Mouse (Mus musculus): Measurements from ENCODE around the gene Dixdc1. TPM values are rescaled to one million over a fixed set of nuclear protein-coding genes. Genes with fewer than 3 reads are reported as not detected.

The Dixdc1 gene
- polyA plus RNA-seq, 1 experiment from 2014 or later = 7.5 TPM

DNA sequence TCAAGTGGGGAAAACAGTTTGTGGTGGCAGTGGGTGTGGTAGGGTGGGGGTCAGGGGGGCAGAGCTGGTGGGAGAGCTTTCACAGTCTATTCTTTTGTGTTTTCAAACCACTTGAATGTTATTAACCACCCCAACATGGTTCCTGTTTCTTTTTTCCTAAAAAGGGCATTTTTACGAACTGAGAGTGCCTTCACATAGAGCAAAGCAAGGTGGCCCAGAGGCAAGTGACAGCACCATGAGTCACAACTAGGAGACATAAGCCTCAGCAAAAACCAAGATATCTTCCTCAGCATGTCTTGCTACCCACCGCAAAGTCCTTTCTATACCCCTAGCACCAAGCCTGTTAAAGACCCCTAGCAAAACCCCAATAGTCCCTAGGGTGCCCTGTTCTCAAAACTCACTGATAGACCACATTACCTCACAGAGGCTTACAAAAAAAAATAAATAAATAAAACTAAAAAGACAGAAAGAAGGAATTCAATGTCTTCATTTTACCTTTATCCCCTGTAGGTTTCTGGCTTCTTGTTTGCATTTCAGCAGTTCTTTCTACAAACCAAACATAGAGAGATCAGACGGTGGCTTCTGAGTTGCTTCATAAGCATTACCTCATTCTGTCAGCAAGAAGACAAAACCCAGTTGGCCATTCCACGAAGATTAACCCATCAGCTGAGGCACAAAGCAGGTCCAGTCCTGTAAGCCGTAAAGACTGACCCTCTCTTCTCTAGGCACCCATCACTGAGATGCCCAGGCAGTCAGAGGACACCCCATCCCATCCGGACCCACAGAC lies 52.3 kb downstream of the Dixdc1 start:
- no peak overlapping the region for H3K27ac ChIP-seq

GRCm38 (mm10) chr9:50681727-50682126 lies 57.6 kb downstream of the Dixdc1 start:
- Histone ChIP-seq H3K4me2 (ENCODE audit: low read length) (no peak overlapping the region), H3K27me3 (ENCODE audit: insufficient read depth, low read length) (no peaks in the 10 kb centered on the region), H3K4me3 (replicated peaks; ENCODE audit: low read depth, low read length) (no peak overlapping the region), H3K9me3 (replicated peaks; ENCODE audit: low read length) (no peaks in the 10 kb centered on the region), H3K27ac (no peak overlapping the region), H3K9ac (ENCODE audit: low read depth, low read length) (no peak overlapping the region), H3K4me1 (replicated peaks; ENCODE audit: insufficient read depth, low read length) (no peaks in the 10 kb centered on the region), H3K36me3 (ENCODE audit: insufficient read depth, low read length) (0 out of 2 replicates have a peak, but pooled peaks cover 2% of the 10 kb centered on the region)
- DNase-seq (ENCODE audit: low spot score) (no peak), ATAC-seq (replicated peaks; ENCODE audit: low FRiP score, low read depth) (no peak)
- WGBS = 79% methylated on average over 7 of the region's 7 CpGs
- no peak for TF ChIP-seq CTCF (IDR thresholded peaks at IDR 0.05; ENCODE audit: low read depth)

More for the DNA sequence above, 52.3 kb downstream of the Dixdc1 start:
- H3K4me2 ChIP-seq (ENCODE audit: low read length) = no peak overlapping the region
- no peaks in the 10 kb centered on the region for H3K4me1 ChIP-seq (replicated peaks; ENCODE audit: insufficient read depth, low read length)
- H3K27me3 ChIP-seq (ENCODE audit: insufficient read depth, low read length) = no peaks in the 10 kb centered on the region
- ATAC-seq (replicated peaks; ENCODE audit: low FRiP score, low read depth) (no peak), DNase-seq (ENCODE audit: low spot score) (no peak)
- WGBS = 81% methylated on average over 6 of the region's 6 CpGs
- H3K4me3 ChIP-seq (replicated peaks; ENCODE audit: low read depth, low read length) = no peak overlapping the region
- no peak overlapping the region for H3K9ac ChIP-seq (ENCODE audit: low read depth, low read length)
- TF ChIP-seq CTCF (IDR thresholded peaks at IDR 0.05; ENCODE audit: low read depth) = no peak
- H3K36me3 ChIP-seq (ENCODE audit: insufficient read depth, low read length) = 0 out of 2 replicates have a peak, but pooled peaks cover 3% of the 10 kb centered on the region
- no peaks in the 10 kb centered on the region for H3K9me3 ChIP-seq (replicated peaks; ENCODE audit: low read length)

DNA sequence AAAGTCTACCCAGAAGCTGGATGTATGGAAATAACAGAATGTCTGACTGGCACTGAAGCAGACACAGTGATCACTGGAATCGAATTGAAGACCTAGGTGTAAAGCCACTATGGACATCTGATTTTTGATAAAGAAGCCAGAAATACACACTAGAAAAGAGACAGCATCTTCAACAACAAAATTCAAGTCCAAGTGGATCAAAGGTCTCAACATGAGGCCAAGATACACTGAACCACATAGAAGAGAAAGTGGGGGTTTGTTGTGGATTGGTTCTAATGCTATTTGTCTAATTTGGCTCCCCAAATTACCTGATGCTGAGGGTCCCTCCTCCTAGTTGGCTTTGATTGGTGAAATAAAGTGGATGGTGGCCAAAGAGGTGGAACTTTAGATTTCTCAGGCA lies 59.9 kb downstream of the Dixdc1 start:
- ATAC-seq (replicated peaks; ENCODE audit: low FRiP score, low read depth) (no peak), DNase-seq (ENCODE audit: low spot score) (no peak)
- Histone ChIP-seq H3K27ac (no peak overlapping the region), H3K4me1 (replicated peaks; ENCODE audit: insufficient read depth, low read length) (no peaks in the 10 kb centered on the region), H3K36me3 (ENCODE audit: insufficient read depth, low read length) (0 out of 2 replicates have a peak, but pooled peaks cover 2% of the 10 kb centered on the region), H3K4me3 (replicated peaks; ENCODE audit: low read depth, low read length) (no peak overlapping the region), H3K27me3 (ENCODE audit: insufficient read depth, low read length) (no peaks in the 10 kb centered on the region), H3K9ac (ENCODE audit: low read depth, low read length) (no peak overlapping the region), H3K9me3 (replicated peaks; ENCODE audit: low read length) (no peaks in the 10 kb centered on the region), H3K4me2 (ENCODE audit: low read length) (no peak overlapping the region)
- no peak for TF ChIP-seq CTCF (IDR thresholded peaks at IDR 0.05; ENCODE audit: low read depth)
- 82% methylated on average over 1 of the region's 1 CpGs for WGBS

DNA sequence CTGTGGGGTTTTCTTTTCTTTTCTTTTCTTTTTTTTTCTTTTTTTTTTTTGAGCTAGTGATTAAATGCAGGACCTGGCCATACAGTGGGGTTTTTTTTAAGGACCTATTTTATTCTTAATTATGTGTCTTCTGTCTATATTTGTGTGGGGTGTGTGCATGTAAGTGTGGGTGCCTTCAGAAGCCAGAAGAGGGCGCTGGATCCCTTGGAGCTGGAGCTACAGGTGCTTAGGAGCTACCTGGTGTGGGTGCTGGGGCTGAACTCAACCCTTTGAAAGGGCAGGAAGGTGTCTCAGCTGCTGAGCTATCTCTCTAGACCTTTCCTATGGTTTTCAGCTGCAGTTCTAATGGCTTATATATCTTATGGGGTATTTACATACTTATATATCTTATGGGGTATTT lies 64.5 kb downstream of the Dixdc1 start:
- no peaks in the 10 kb centered on the region for H3K27me3 ChIP-seq (ENCODE audit: insufficient read depth, low read length)
- no peak overlapping the region for H3K27ac ChIP-seq
- no peaks in the 10 kb centered on the region for H3K4me1 ChIP-seq (replicated peaks; ENCODE audit: insufficient read depth, low read length)
- 28% methylated on average over 1 of the region's 1 CpGs for WGBS
- H3K9me3 ChIP-seq (replicated peaks; ENCODE audit: low read length) = no peaks in the 10 kb centered on the region
- no peak overlapping the region for H3K4me2 ChIP-seq (ENCODE audit: low read length)
- 0 out of 2 replicates have a peak, but pooled peaks have one; percentile 13 for TF ChIP-seq CTCF (IDR thresholded peaks at IDR 0.05; ENCODE audit: low read depth)
- H3K9ac ChIP-seq (ENCODE audit: low read depth, low read length) = no peak overlapping the region
- H3K4me3 ChIP-seq (replicated peaks; ENCODE audit: low read depth, low read length) = no peak overlapping the region
- no peak for DNase-seq (ENCODE audit: low spot score)
- H3K36me3 ChIP-seq (ENCODE audit: insufficient read depth, low read length) = 0 out of 2 replicates have a peak, but pooled peaks cover 2% of the 10 kb centered on the region
- ATAC-seq (replicated peaks; ENCODE audit: low FRiP score, low read depth) = no peak

- TF ChIP-seq CTCF (IDR thresholded peaks at IDR 0.05; ENCODE audit: low read depth) = peak; percentile 88
- 28% methylated on average over 5 of the region's 5 CpGs for WGBS
- H3K9ac ChIP-seq (ENCODE audit: low read depth, low read length) = no peak overlapping the region
- H3K4me1 ChIP-seq (replicated peaks; ENCODE audit: insufficient read depth, low read length) = no peaks in the 10 kb centered on the region
- no peak overlapping the region for H3K27ac ChIP-seq
- H3K27me3 ChIP-seq (ENCODE audit: insufficient read depth, low read length) = no peaks in the 10 kb centered on the region
- DNase-seq (ENCODE audit: low spot score) (peak; percentile 67), ATAC-seq (replicated peaks; ENCODE audit: low FRiP score, low read depth) (0 out of 2 replicates have a peak, but pooled peaks have one; percentile 71)
- no peak overlapping the region for H3K4me2 ChIP-seq (ENCODE audit: low read length)
- no peak overlapping the region for H3K4me3 ChIP-seq (replicated peaks; ENCODE audit: low read depth, low read length)
- H3K36me3 ChIP-seq (ENCODE audit: insufficient read depth, low read length) = no peaks in the 10 kb centered on the region
- no peaks in the 10 kb centered on the region for H3K9me3 ChIP-seq (replicated peaks; ENCODE audit: low read length)
Measured at GRCm38 (mm10) chr9:50670690-50671089, 68.6 kb downstream of the Dixdc1 start.

DNA sequence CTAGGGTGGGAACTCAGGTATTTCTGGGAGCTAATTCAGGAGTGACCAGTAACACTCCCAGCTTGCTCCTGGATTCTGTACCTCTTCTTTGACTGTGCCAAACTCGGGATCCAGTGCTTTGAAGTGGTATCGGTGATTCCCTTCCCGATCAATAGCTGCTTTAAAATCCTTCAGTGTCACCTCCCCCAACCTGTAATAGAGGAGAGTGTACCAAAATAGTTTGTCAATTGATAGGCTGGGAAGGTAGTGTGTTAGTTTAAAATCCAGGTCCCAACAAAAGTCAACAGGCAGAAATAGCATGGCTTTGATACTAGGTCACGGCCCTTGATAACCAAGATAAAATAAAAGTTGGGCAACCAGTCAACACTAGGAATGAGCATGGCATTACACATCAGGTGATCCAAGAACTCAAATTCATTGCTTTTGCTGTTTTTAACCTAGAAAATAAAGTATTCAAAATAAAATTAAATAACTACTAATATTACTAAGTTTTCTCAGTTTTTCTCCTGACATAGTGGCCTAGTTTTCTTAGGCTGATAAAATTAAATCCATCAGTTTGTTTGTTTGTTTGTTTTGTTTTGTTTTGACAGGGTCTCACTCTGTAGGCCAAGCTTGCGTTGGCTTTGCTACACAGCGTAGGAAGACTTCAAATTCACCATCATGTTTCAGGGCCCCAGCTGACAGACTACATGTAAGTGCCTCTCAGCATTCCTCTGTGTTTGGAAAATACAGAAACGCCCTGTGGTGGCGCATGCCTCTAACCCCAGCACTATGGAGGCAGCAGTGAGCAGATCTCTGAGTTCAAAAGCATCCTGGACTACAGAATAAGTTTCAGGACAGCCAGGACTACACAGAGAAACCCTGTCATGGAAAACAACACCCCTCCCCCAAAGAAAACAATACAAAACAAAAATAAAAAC lies 71.5 kb downstream of the Dixdc1 start:
- no peaks in the 10 kb centered on the region for H3K9me3 ChIP-seq (replicated peaks; ENCODE audit: low read length)
- H3K27ac ChIP-seq = no peak overlapping the region
- H3K27me3 ChIP-seq (ENCODE audit: insufficient read depth, low read length) = no peaks in the 10 kb centered on the region
- no peak overlapping the region for H3K4me2 ChIP-seq (ENCODE audit: low read length)
- no peak overlapping the region for H3K4me3 ChIP-seq (replicated peaks; ENCODE audit: low read depth, low read length)
- 80% methylated on average over 8 of the region's 8 CpGs for WGBS
- H3K4me1 ChIP-seq (replicated peaks; ENCODE audit: insufficient read depth, low read length) = no peaks in the 10 kb centered on the region
- DNase-seq (ENCODE audit: low spot score) = no peak
- no peak for TF ChIP-seq CTCF (IDR thresholded peaks at IDR 0.05; ENCODE audit: low read depth)
- H3K9ac ChIP-seq (ENCODE audit: low read depth, low read length) = no peak overlapping the region
- ATAC-seq (replicated peaks; ENCODE audit: low FRiP score, low read depth) = no peak
- no peaks in the 10 kb centered on the region for H3K36me3 ChIP-seq (ENCODE audit: insufficient read depth, low read length)

Data from kidney, postnatal 0 days (tissue).